Mouse (Mus musculus): ENCODE results near the gene Ppwd1. TPM values are rescaled to one million over a fixed set of nuclear protein-coding genes. Genes with fewer than 3 reads are reported as not detected.
"Not testable (repeated sequence)": the region's sequence is repeated elsewhere in the genome, so short reads cannot be mapped to it uniquely, and the experiment has no call there.

Ppwd1 gene
- 13.6 and 14.3 TPM in 2 replicates for polyA plus RNA-seq (2015; fragmentation: Nextera tagmentation; extraction: Ambion mirVana)

DNA sequence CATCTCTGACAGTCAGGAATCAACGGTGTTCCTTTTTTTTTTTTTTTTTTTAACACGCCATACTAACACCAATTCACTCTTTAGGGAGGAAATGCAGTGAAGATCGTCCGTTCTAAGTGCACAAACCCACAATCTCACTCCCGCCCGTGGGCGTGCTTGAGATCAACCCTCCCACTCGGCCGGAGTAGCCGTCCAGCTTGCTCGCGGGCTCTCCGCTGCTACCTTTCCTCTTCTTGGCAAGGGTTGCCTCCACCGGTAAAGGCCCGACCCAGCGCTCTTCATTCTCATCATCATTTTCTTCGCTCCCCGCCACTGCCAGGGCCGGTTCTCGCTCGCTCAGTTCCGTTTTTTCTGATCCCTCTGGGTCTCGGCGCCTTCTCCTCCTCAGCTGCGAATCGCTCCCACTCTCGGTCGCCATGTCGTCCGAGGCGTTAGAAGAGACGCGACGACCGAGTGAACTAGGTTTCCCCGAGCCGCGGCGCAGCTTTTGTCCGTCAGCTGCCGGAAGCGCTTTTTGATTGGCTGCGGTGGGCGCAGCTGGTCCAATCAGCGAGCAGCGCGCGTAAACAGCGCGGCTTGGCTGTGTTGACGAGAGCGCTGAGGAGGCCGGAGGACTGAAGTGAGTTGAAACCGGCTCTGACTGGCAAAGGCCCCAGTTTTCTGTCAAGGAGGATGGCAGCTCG lies at the start of gene Ppwd1, which contains the start of gene Cenpk:
Gene Ppwd1 (minus strand): TSS at position 460 of the 683 bp plus-strand sequence.
Gene Cenpk (plus strand): TSS at position 228 of the 683 bp plus-strand sequence.
- peak within 1 kb of the TSS; percentile 79 for H3K4me2 ChIP-seq
- H3K9me3 ChIP-seq (replicated peaks), result no peaks in the 10 kb centered on the region
- H3K4me3 ChIP-seq, result peak within 1 kb of the TSS; percentile 76
- ATAC-seq, result peak; percentile 100
- H3K27me3 ChIP-seq, result no peaks in the 10 kb centered on the region
- H3K9ac ChIP-seq, result peak within 1 kb of the TSS; percentile 85
- peak within 1 kb of the TSS; percentile 88 for H3K27ac ChIP-seq
- H3K4me1 ChIP-seq, result peaks cover 25% of the 10 kb centered on the region
- 0 out of 2 replicates have a peak, but pooled peaks cover 3% of the 10 kb centered on the region for H3K36me3 ChIP-seq (ENCODE audit: poor library complexity, severe bottlenecking)
- under 1% methylated on average over 55 of the region's 55 CpGs for WGBS

GRCm38 (mm10) chr13:104258997-104259396 lies 30.4 kb upstream of the Ppwd1 start:
- ATAC-seq, result no peak
- 91% methylated on average over 3 of the region's 3 CpGs for WGBS
- no peak overlapping the region for H3K27ac ChIP-seq
- no peak overlapping the region for H3K4me3 ChIP-seq
- H3K27me3 ChIP-seq, result no peaks in the 10 kb centered on the region
- H3K9ac ChIP-seq, result no peak overlapping the region
- no peaks in the 10 kb centered on the region for H3K9me3 ChIP-seq (replicated peaks)
- no peak overlapping the region for H3K4me2 ChIP-seq
- H3K4me1 ChIP-seq, result no peaks in the 10 kb centered on the region
- no peaks in the 10 kb centered on the region for H3K36me3 ChIP-seq (ENCODE audit: poor library complexity, severe bottlenecking)

DNA sequence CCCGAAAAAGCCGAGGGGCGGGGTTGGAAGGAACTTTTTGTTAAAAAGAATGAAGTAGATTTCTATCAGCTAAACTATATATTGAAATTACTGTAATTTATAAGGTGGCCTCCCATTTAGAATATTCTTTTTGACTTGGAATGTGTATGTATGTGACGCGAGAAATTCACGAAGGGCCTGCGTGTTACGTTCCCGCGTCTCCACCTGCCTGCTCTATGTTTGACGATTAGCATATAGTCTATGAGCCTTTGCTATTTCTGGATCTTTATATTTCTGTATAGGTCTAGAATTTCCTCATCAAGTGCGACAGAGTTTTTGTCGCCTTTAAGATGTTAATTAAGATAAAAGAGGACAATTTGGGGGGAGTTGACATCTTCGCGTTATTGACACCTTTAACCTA lies 538 bp upstream of the Ppwd1 start:
- WGBS, result 5% methylated on average over 15 of the region's 15 CpGs
- H3K4me3 ChIP-seq, result peak overlapping the region; percentile 76
- peak overlapping the region; percentile 70 for H3K9ac ChIP-seq
- H3K27me3 ChIP-seq, result no peaks in the 10 kb centered on the region
- H3K9me3 ChIP-seq (replicated peaks), result no peaks in the 10 kb centered on the region
- H3K27ac ChIP-seq, result no peak overlapping the region
- ATAC-seq, result peak; percentile 41
- H3K4me2 ChIP-seq, result peak overlapping the region; percentile 79
- 0 out of 2 replicates have a peak, but pooled peaks cover 3% of the 10 kb centered on the region for H3K36me3 ChIP-seq (ENCODE audit: poor library complexity, severe bottlenecking)
- peaks cover 25% of the 10 kb centered on the region for H3K4me1 ChIP-seq

DNA sequence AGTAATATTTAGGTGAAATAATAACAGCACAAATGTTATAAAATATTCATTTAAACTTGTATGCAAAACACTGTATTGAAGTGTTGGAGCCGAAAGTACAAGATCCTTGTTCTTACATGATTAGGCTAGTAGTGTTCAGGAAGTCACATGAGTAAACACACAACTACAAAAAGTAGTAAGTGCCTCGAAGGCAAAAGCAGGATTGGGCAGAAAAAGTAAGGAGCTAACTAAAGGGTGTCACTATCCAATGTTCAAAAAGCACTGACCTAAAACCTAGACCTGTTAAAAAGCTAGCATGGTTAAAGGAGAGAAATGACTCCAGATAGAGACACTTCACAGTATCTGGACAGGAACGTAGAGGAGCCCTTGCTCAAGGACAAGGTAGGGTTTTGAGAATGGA lies 1.2 kb downstream of the Ppwd1 start:
- Histone ChIP-seq H3K9me3 (replicated peaks) (no peaks in the 10 kb centered on the region), H3K4me1 (peaks cover 25% of the 10 kb centered on the region), H3K27ac (no peak overlapping the region), H3K4me2 (peak overlapping the region; percentile 79), H3K27me3 (no peaks in the 10 kb centered on the region), H3K4me3 (peak overlapping the region; percentile 76), H3K36me3 (ENCODE audit: poor library complexity, severe bottlenecking) (0 out of 2 replicates have a peak, but pooled peaks cover 6% of the 10 kb centered on the region), H3K9ac (peak overlapping the region; percentile 85)
- WGBS, result 73% methylated on average over 3 of the region's 3 CpGs
- ATAC-seq, result no peak

DNA sequence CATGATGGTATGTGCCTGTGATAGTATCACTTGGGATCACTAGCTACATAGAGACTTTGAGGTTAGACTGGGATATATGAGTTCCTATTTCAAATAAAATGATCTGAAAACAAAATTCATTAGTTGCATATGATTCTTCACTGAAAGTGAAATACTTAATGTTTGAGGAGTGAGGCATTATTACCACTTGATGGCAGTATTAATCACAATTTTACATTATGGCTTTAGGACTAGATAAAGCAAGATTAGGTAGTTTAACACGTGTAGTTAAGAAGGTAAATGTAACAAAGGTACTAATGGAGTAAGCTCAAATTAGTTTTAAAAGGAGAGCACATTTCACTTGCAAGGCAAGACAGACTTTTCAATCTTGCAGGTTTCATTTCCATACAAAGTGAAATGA lies 24.3 kb downstream of the Ppwd1 start:
- Histone ChIP-seq H3K36me3 (ENCODE audit: poor library complexity, severe bottlenecking) (peaks cover 33% of the 10 kb centered on the region), H3K27me3 (no peaks in the 10 kb centered on the region), H3K9me3 (replicated peaks) (no peaks in the 10 kb centered on the region), H3K4me3 (no peak overlapping the region), H3K9ac (no peak overlapping the region), H3K27ac (no peak overlapping the region), H3K4me2 (no peak overlapping the region), H3K4me1 (no peaks in the 10 kb centered on the region)
- no peak for ATAC-seq
- 64% methylated on average over 1 of the region's 1 CpGs for WGBS

DNA sequence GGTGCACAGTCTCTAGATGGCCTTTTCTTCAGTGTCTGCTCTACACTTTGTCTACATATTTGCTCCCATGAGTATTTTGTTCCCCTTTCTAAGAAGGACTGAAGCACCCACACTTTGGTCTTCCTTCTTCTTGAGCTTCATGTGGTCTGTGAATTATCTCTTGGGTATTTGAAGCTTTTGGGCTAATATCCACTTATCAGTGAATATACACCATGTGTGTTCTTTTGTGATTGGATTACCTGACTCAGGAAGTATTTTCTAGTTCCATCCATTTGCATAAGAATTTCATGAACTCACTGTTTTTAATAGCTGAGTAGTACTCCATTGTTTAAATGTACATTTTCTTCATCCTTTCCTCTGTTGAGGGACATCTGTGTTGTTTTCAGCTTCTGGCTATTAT lies 32.8 kb downstream of the Ppwd1 start:
- H3K36me3 ChIP-seq (ENCODE audit: poor library complexity, severe bottlenecking), result peaks cover 46% of the 10 kb centered on the region
- H3K9ac ChIP-seq; ATAC-seq; H3K27ac ChIP-seq; H3K4me2 ChIP-seq; H3K27me3 ChIP-seq; H3K4me1 ChIP-seq; H3K4me3 ChIP-seq; H3K9me3 ChIP-seq (replicated peaks): not testable (repeated sequence)

DNA sequence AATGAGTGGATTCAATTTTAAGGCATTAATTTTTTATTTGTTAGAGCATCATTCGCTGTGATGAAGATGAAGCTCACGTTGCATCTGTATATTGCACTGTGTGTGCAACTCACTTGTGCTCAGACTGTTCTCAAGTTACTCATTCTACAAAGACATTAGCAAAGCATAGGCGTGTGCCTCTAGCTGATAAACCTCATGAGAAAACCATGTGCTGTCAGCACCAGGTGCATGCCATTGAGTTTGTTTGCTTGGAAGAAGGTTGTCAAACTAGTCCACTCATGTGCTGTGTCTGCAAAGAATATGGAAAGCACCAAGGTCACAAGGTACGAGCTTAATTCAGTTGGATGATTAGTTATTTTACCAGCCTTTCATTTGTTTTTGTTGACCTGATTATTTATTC lies 41.3 kb downstream of the Ppwd1 start:
- Histone ChIP-seq H3K36me3 (ENCODE audit: poor library complexity, severe bottlenecking) (peaks cover 51% of the 10 kb centered on the region), H3K4me3 (no peak overlapping the region), H3K27ac (no peak overlapping the region), H3K9me3 (replicated peaks) (no peaks in the 10 kb centered on the region), H3K9ac (no peak overlapping the region), H3K4me1 (no peaks in the 10 kb centered on the region), H3K4me2 (no peak overlapping the region), H3K27me3 (no peaks in the 10 kb centered on the region)
- no peak for ATAC-seq
- WGBS, result 89% methylated on average over 4 of the region's 4 CpGs

DNA sequence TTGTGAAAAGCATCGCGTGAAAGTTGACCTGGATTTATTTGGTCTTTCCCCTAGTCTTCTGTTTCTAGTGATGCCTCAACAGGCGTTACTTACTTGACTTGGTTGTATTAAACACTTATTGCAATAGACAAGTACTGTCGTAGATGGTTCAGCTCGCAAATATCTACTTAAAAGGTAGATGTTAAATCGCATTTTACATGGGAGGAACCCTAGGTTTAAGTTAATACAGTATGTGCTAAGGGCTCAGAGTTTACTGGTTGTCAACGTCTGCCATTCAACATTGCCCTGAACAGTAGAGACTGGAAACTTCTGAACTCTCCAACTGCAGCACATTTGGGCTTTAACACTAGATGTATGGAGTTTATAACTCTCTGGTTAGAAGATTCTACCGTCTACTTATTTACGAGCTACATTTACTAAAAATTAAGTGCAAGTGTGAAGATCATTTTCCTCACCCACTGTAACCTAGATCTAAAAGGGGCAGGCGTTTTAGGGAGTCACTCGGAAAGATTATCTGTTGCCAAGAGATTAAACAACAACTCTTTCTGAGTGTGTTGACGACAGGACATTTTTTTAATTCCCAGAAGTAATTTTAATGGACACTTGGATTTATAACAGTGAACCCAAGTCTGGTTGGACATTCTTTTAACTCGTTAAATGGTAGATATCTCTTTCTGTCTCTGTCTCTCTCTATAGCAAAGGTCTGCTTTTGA lies 49.3 kb downstream of the Ppwd1 start:
- H3K9me3 ChIP-seq (replicated peaks), result no peaks in the 10 kb centered on the region
- H3K4me2 ChIP-seq, result peak overlapping the region; percentile 63
- H3K9ac ChIP-seq, result peak overlapping the region; percentile 89
- H3K4me3 ChIP-seq, result peak overlapping the region; percentile 90
- 0 out of 2 replicates have a peak, but pooled peaks have one; percentile 1 for ATAC-seq
- peaks cover 24% of the 10 kb centered on the region for H3K36me3 ChIP-seq (ENCODE audit: poor library complexity, severe bottlenecking)
- 20% methylated on average over 13 of the region's 13 CpGs for WGBS
- peaks cover 19% of the 10 kb centered on the region for H3K4me1 ChIP-seq
- H3K27me3 ChIP-seq, result no peaks in the 10 kb centered on the region
- peak overlapping the region; percentile 63; the same call in 1 of the 2 replicates for H3K27ac ChIP-seq

DNA sequence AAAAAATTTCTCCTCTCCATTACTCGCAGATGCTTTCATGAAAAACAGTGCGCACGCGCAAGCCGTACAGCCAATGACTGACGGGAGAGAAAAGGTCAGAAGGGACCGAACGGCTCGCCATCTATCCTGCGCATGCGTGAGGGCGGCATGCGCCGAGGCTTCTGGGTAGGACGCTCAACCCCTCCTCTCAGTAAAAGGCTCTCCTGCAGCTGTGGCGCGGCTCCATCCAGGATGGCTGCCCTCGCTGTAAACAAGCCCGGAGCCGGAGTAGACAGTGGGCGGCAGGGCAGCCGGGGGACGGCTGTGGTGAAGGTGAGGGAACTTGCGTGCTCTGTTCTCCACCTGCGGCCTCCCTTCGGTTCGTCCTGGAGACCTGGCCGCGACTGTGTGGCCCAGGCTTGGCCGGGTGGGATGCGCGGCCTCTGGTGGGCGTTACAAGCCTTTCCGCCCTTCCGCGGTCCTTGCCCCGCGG lies 50.0 kb downstream of the Ppwd1 start, which contains the start of gene Trim23:
Gene Trim23 (plus strand): TSS at position 148 of the 472 bp plus-strand sequence.
- WGBS, result under 1% methylated on average over 38 of the region's 38 CpGs
- peak; percentile 99 for ATAC-seq

DNA sequence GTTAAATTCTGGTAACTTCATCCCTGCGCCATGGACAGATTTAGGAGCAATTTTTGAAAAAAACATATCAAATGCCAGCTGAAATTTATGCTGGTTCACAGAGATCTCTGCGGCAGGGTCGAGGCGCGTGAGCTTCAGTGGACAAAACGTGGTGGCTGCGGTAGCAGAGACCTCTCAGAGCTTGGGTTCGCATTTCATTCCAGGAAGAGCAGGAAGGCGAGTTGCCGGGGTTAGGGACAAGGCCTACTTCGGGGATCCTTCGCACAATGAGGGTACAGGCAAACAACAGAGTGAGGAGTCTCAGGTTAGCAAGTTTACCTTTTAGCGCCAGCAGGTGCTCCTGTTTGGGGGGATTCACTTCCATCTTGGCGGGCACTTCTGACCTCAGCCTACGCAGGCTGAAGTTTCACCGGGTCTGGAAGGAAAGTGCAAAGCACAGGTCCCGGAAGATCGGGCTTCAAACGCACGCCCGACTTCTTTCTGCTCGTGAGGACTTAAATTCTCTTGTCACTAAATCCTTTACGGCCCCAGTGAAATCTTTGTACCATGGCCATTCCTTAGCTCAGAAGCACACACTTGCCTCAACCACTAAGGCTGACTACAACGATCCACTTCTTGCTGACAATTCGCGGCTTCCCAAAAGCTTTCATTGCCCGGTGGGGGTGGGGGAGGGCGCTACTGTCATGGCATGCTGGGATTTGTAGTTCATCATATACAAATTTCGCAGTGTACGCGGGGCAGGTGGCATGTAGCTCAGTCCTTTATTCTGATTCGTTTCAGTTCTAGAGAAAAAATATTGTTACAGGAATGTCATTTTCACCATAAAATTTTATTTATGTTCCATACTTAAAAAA lies 50.6 kb downstream of the Ppwd1 start, which contains the start of gene Trappc13:
Gene Trappc13 (minus strand): TSS at position 674 of the 854 bp plus-strand sequence.
- H3K9me3 ChIP-seq (replicated peaks), result no peaks in the 10 kb centered on the region
- 1% methylated on average over 32 of the region's 32 CpGs for WGBS
- peak within 1 kb of the TSS; percentile 89 for H3K9ac ChIP-seq

More for the DNA sequence above, 50.0 kb downstream of the Ppwd1 start, which contains the start of gene Trim23:
- peak within 1 kb of the TSS; percentile 65 for H3K27ac ChIP-seq
- H3K4me3 ChIP-seq, result peak within 1 kb of the TSS; percentile 90
- peaks cover 18% of the 10 kb centered on the region for H3K36me3 ChIP-seq (ENCODE audit: poor library complexity, severe bottlenecking)
- peaks cover 19% of the 10 kb centered on the region for H3K4me1 ChIP-seq
- peak within 1 kb of the TSS; percentile 89 for H3K9ac ChIP-seq
- H3K27me3 ChIP-seq, result no peaks in the 10 kb centered on the region
- H3K9me3 ChIP-seq (replicated peaks), result no peaks in the 10 kb centered on the region
- peak within 1 kb of the TSS; percentile 84 for H3K4me2 ChIP-seq

DNA sequence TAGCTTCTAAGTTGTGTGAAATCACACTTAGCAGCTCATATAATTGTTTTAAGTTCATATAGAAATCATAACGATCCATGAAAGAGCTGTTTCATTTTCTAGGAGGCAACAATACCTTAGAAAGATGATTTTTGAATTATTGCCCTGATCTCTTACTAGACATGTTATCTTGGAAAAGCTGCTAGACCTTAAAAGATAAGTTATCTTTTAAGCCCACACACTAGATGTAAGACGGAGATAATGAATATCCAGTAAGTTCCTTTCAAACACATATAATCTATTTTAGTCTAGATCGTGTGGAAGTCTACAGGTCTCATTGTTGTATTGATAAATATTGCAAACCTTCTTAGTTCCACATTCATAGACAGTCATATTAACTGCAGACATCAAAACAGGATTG lies 51.8 kb downstream of the Ppwd1 start:
- 80% methylated on average over 3 of the region's 3 CpGs for WGBS
- Histone ChIP-seq H3K27ac (no peak overlapping the region), H3K4me1 (peaks cover 19% of the 10 kb centered on the region), H3K4me2 (peak overlapping the region; percentile 64), H3K27me3 (no peaks in the 10 kb centered on the region), H3K36me3 (ENCODE audit: poor library complexity, severe bottlenecking) (peaks cover 9% of the 10 kb centered on the region), H3K4me3 (peak overlapping the region; percentile 90), H3K9ac (peak overlapping the region; percentile 57), H3K9me3 (replicated peaks) (no peaks in the 10 kb centered on the region)
- ATAC-seq, result no peak

More for the DNA sequence above, 50.6 kb downstream of the Ppwd1 start, which contains the start of gene Trappc13:
- Histone ChIP-seq H3K27me3 (no peaks in the 10 kb centered on the region), H3K27ac (peak within 1 kb of the TSS; percentile 65), H3K4me2 (peak within 1 kb of the TSS; percentile 84), H3K4me3 (peak within 1 kb of the TSS; percentile 90), H3K36me3 (ENCODE audit: poor library complexity, severe bottlenecking) (peaks cover 12% of the 10 kb centered on the region), H3K4me1 (peaks cover 19% of the 10 kb centered on the region)
- peak; percentile 93 for ATAC-seq
